Mouse (Mus musculus) liver, adult (tissue): ENCODE measurements around the gene Tuba1c.

Source experiments
- GATA4 ChIP-seq: IDR thresholded peaks from 2 replicates; pipeline ENCODE4 v1.6.1; 2014; ENCODE audit warnings: mild to moderate bottlenecking, low read length; ENCODE audit not compliant: insufficient replicate concordance

The Tuba1c gene

GRCm38 (mm10) chr15:99056332-99056731 is 26.6 kb downstream of the Tuba1c start:
- TF ChIP-seq GATA4 = no peak

GRCm38 (mm10) chr15:99065557-99066165 is 36.0 kb downstream of the Tuba1c start:
- no peak for TF ChIP-seq GATA4

DNA sequence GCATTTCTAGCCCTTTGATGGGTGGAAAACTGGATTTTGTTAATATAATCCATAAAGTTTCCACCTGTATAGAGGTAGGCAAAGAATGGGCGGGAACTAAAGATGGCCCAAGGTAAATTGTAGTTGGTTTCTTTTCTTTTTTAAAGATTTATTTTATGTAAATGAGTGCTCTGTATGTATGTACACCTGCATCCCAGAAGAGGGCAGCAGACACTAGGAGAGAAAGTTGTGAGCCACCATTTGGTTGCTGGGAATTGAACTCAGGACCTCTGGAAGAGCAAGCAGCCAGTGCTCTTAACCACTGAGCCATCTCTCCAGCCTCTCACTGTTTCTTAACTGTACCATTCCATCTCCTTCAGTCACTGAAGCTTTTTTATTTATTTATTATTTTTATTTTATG is 42.3 kb downstream of the Tuba1c start:
- TF ChIP-seq GATA4 = no peak

DNA sequence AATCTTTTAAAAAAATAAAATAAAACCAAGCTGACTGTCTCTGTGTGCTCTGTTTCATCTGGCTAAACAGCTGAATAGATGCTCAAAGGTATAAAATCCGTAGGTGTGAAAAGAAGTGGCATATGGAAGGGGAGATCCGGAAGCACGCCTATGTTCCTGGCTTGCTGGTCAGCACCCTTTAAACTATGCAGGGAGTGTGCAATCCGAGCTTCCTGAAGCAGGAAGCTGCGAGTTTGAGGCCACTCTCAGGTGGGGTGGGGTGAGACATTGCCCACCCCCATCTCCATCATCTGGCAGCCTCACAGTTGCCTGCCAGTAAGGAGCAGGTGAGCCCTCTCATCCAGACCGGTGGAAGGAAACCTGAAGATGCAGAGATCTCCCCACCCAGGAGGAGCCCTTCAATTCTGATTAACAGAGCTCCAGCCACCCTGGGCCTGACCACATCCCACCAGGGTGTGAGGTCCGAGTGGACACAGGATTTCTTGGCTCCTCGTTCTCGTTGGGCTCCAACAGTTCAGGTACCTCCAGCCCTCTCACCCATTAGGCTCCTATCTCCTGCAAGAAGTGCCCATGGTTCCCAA is 44.4 kb downstream of the Tuba1c start, which contains the start of gene Troap:
Gene Troap, plus strand, starts transcription at position 557 of the 581 bp plus-strand sequence.
- no peak for TF ChIP-seq GATA4

DNA sequence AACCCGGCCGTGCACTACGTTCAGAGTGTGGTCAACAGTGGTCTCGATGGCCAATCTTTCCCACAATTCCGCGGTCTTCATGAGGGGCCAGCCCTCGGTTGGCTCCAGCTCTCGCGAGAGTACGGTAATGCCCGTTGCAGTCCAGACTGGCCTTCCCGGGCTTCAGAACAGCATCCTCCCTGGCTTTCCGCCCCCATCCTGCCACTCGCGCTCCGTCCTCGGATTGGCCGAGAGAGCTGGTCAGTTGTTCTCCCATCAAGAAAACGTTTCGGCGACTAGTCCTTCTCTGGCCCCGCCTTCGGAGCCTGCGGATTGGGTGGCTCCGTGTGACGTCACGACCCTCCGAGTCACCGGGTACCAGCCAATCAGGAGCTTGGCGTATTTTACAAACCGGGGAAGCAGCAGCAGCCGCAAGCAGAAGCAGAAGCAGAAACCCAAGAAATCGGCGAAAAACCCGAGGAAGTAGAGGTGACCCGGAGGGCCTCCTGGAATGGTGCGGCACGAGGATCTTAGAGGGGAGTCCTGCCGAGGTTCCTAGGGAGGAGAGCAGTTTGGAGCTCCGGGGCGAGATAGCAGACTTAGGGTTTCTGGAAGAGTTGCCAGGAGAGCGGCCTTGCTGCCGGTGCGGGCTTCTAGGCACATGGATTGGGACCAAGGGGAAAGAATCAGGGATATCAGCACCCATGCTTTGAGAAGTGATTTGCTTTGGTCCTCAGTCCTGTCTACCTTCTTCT is 45.1 kb downstream of the Tuba1c start:
- no peak for TF ChIP-seq GATA4

DNA sequence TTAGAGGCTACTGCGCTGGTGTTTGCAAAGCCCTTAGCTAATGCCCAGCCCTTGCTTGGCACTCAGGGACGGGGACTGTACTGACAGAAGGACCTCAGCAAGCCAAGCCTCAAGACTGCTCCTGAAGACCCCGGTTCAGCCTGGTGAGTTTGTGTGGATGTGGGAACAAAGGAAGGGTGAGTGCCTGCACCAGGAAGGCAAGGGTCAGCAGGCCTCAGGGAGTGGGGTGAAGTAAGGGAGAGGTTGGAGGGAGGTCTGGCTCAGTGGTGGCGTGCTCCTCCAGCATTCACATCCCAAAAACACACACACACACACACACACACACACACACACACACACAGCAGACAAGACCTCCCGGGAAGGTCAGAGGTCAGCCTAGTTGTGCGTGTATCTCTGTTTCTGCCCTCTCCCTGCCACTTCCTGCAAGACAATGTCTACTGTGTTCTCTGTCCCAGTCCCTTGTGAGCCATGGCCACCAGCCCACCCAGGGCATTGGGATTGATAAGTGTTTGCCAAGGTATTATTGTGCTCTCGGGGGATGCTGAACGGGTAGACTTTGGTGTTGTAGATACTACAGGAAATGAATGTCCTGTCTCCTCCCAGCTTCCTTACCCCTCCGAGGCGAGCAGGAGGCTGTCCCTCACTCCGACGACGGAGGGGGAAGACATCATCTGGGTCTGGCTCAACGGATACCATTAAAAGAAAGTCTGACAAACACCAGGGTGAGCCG is 48.7 kb downstream of the Tuba1c start:
- peak; percentile 50; the same call in 1 of the 2 replicates for TF ChIP-seq GATA4

DNA sequence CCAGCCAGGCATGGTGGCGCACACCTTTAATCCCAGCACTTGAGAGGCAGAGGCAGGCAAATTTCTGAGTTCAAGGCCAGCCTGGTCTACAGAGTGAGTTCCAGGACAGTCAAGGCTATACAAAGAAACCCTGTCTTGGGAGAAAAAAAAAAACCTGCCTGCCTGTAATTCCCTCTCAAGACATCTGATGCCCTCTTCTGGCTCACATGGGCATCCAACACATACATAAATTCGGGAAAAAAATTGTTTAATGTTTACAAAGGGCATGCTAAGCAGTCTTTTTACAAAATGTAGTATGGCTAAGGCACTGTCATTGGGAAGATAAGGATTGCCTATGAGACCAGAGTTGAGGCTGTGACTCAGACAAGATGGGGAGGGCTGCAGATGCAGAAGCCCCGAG is 50.1 kb downstream of the Tuba1c start:
- TF ChIP-seq GATA4 = no peak

DNA sequence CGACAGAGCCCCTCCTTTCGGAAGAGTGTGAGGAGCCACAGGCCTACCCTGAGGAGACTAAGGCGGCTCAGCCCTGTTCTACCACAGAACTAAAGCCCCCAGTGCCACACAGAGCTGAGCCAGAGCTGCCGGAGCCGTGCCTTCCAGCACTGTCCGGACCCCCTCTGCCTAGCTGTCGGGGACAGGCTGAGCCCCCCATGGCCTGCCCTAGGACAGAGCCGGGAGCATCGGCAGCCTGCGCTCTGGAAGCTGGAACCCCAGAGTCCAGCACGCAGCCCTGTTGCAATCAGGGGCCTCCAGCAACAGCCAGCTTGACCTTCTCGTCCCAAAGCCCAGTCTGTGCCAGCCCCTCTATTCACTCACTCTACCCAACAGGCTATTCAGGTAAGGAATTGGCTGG is 52.6 kb downstream of the Tuba1c start:
- TF ChIP-seq GATA4 = no peak

DNA sequence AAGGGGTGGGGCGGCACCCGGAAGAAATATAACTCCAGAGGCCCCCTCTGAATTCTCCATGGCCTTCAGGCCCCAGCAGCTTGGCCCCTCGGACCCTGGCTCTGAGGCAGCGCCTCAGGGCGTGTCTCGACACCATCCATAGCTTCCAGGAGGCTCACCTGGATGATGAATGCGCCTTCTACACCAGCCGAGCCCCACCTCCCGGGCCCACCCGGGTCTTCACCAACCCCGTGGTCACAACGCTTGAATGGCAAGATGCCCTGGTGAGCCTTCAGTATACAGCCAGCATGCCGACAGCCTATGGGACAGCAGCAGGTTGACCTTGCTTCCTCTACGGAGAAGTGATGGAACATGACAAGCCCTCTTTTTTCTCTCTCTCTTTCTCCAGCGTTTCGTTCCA is 53.1 kb downstream of the Tuba1c start:
- TF ChIP-seq GATA4 = no peak

GRCm38 (mm10) chr15:99083258-99083657 is 53.6 kb downstream of the Tuba1c start:
- peak; percentile 13; the same call in 1 of the 2 replicates for TF ChIP-seq GATA4

DNA sequence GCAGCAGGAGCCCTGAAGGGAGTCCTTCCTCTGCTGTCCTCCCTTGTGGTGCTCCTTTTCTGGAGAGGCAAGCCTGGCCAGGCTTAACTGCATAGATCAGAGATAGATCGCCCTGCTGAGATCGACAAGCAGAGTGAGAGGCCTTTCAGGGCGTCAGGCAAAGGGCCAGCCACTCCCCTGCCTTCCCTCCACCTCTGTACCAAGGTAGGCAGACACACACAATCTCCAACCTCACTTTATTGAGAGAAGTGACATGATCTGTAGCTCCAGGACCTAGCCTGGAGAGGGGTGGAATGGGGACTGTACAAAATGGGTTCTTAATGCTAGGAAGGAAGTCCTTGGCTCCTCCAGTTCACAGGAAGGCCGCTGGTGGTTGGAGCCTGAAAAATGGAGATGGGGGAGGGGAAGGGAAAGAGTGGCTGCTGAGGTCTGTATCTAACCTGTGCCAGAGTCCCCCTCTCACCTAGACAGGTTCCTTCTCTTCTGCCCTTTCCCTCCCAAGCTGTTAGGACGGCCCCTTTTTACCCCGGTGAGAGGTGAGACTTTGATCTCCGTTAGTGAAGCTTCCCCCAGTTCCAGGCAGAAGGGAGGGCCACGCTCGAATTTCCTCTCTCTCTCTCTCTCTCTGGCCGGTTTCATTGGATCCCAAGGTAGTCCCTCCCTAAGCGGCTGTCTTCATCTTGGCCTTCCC is 54.3 kb downstream of the Tuba1c start:
- TF ChIP-seq GATA4 = no peak

DNA sequence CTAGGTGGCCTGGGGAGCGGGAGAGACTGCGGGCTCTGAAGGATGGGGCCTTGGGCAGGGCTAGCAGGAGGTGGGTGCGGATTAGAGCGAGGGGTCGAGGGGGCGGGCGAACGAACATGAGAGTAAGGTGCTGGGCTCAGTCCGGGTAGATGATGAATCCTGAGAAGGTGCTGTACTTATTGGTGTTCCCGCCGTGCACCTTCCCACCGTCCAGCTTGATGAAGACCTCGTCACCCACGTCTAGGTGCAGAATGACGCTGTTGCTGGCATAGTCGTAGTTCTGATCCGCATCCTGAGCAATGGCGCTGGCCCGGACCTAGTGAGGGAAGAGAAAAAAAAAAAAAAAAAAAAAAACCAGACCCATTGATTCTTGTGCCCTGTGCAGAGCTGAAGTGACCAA is 54.9 kb downstream of the Tuba1c start:
- TF ChIP-seq GATA4 = no peak

GRCm38 (mm10) chr15:99085997-99086396 is 56.3 kb downstream of the Tuba1c start:
- TF ChIP-seq GATA4 = no peak

DNA sequence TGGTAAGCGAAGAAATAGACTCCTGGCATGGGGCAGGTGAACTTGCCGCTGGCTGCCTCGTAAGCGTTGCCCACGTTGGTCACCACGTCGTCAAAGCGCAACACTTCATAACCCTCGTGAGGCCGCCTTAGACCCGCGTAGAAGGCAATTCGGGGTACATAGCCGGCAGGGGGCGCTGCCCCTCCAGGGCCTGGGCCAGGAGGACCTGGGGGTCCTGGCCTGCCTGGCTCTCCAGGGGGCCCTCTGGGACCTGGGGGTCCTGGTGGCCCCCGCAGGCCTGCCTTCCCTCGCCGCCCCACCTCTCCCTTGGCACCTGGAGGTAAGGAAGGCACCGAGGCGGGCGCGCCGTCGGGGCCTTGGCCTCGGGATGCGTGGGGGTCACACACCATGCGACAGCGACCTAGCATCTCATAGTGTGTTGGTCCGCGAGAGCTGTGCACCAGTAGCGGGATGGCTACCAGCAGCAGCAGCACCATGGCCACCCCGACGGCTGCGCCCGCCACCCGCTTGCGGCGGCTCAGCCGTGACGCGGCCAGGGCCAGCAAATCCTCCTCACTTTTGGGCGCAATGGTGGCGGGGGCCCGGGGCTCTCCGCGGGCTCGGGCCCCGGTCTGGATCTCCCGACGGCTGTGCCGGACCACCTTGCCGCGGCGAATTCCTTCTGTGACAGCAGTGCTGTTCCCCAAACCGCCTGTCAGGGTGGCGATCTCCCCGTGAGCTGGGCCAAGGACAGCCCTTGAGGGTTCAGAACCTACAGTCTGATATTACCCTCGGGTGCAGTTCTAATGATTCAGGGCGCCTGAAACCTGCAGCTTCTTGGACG is 57.8 kb downstream of the Tuba1c start, which contains the start of gene C1ql4:
Gene C1ql4, minus strand, starts transcription at position 565 of the 823 bp plus-strand sequence.
- no peak for TF ChIP-seq GATA4
